Mouse (Mus musculus) ES-Bruce4 (cell line): Measurements from ENCODE around the gene Asb2.

Source experiments
- CTCF ChIP-seq: IDR thresholded peaks from one replicate; pipeline ENCODE4 v1.8.1; 2011; ENCODE audit warnings: low read depth, low read length
- EP300 ChIP-seq: IDR thresholded peaks from 2 replicates; pipeline ENCODE4 v1.6.1; 2011; ENCODE audit warnings: low read depth, low read length; ENCODE audit not compliant: insufficient read depth
- POLR2A ChIP-seq: IDR thresholded peaks from one replicate; pipeline ENCODE4 v1.8.1; 2011; ENCODE audit warnings: low read length; ENCODE audit not compliant: insufficient read depth

- TF ChIP-seq CTCF (no peak), EP300 (no peak), POLR2A (no peak)
Observed at GRCm38 (mm10) chr12:103327107-103327506, 28.7 kb downstream of the Asb2 start.
